Mouse (Mus musculus) testis, adult 2 months (tissue): ENCODE measurements around the gene Olfr676.

Experiments
- CTCF ChIP-seq: fragments of 200-500 bp; IDR thresholded peaks from 2 replicates; pipeline ENCODE4 v1.5.1; 2012; ENCODE audit warnings: low read depth, mild to moderate bottlenecking, inconsistent platforms, low read length, moderate library complexity; ENCODE audit not compliant: control insufficient read depth, insufficient read depth, insufficient replicate concordance
- POLR2A ChIP-seq: fragments of 200-500 bp; IDR thresholded peaks from 2 replicates; pipeline ENCODE4 v1.6.1; 2012; ENCODE audit warnings: low read depth, mild to moderate bottlenecking, inconsistent platforms, low read length, moderate library complexity; ENCODE audit not compliant: control insufficient read depth

DNA sequence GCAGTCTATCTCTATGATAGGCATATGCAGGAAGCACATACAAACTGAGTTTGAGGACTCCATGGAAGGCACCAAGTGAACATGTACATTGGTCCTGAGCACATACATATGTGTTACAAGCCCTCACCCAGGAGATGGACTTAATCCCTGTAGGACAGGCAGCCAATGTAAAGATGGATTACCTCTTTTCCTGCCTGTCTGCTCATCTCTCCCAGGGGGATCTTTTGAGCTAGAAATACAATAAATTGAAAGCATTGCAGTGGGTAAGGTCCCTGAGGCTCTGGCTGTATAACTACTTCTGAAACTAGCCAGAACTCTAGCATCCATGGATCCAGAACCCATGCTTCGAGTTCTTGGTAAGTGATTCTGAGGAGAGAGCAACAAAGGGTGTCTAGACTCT is 48.4 kb downstream of the Olfr676 start, which contains the start of gene Olfr679:
- no peak for TF ChIP-seq CTCF
- TF ChIP-seq POLR2A, result no peak
